Mouse (Mus musculus) stomach, embryonic 15.5 days (tissue): ENCODE results near the gene Kcnj8. TPM values are rescaled to one million over a fixed set of nuclear protein-coding genes. Genes with fewer than 3 reads are reported as not detected.
A peak's percentile ranks its signal among the peaks of the same experiment; 100 is the strongest.

ENCODE experiments used
- ATAC-seq: fragments of 200-750 bp; cut with Nextera tagmentation; 2 replicates; pipeline ENCODE4 v1.8.0; 2017; ENCODE audit warnings: low read depth, moderate number of reproducible peaks, moderate TSS enrichment; ENCODE audit not compliant: insufficient read depth, low FRiP score
- H3K27ac ChIP-seq: fragments of 300-500 bp; sonication (generic); 2 replicates; pipeline ENCODE4 v1.5.1; 2015; ENCODE audit warnings: mild to moderate bottlenecking, inconsistent platforms
- H3K27me3 ChIP-seq: fragments of 300-500 bp; sonication (generic); replicated peaks from 2 replicates; pipeline ENCODE4 v1.6.1; 2015; ENCODE audit warnings: inconsistent platforms
- H3K36me3 ChIP-seq: fragments of 300-500 bp; sonication (generic); 2 replicates; pipeline ENCODE4 v1.6.1; 2015; ENCODE audit warnings: inconsistent platforms
- H3K4me1 ChIP-seq: fragments of 300-500 bp; sonication (generic); 2 replicates; pipeline ENCODE4 v1.6.1; 2015; ENCODE audit warnings: inconsistent platforms
- H3K4me2 ChIP-seq: fragments of 300-500 bp; sonication (generic); 2 replicates; pipeline ENCODE4 v1.6.1; 2015; ENCODE audit warnings: mild to moderate bottlenecking, inconsistent platforms
- H3K4me3 ChIP-seq: fragments of 300-500 bp; sonication (generic); replicated peaks from 2 replicates; pipeline ENCODE4 v1.5.1; 2015; ENCODE audit warnings: inconsistent platforms
- H3K9ac ChIP-seq: fragments of 300-500 bp; sonication (generic); 2 replicates; pipeline ENCODE4 v1.6.1; 2015; ENCODE audit warnings: inconsistent platforms
- H3K9me3 ChIP-seq: fragments of 300-500 bp; sonication (generic); 2 replicates; pipeline ENCODE4 v1.6.1; 2016; ENCODE audit warnings: inconsistent platforms
- WGBS: fragments of 180-500 bp; shearing (Covaris S2); methylation state at CpG from one replicate; pipeline ENCODE4 v1.1.7; 2015; 5-methylcytosine and 5-hydroxymethylcytosine counted together
- polyA plus RNA-seq: library from polyadenylated mRNA; unstranded; fragments of >200 nt; fragmentation: Nextera tagmentation; extraction: Ambion mirVana; gene quantifications from 2 replicates; pipeline ENCODE4 v1.2.1, GENCODE M21; 2015

The Kcnj8 gene
- polyA plus RNA-seq, 1 experiment from 2014 or later = 54.2 TPM

GRCm38 (mm10) chr6:142545132-142545531 lies 26.3 kb downstream of the Kcnj8 start:
- Histone ChIP-seq H3K4me1 (0 out of 2 replicates have a peak, but pooled peaks cover 3% of the 10 kb centered on the region), H3K9me3 (no peaks in the 10 kb centered on the region), H3K36me3 (no peaks in the 10 kb centered on the region), H3K9ac (no peak overlapping the region), H3K27ac (no peak overlapping the region), H3K4me3 (no peak overlapping the region), H3K27me3 (no peaks in the 10 kb centered on the region), H3K4me2 (no peak overlapping the region)
- 49% methylated on average over 14 of the region's 14 CpGs for WGBS
- no peak for ATAC-seq

- Histone ChIP-seq H3K9me3 (no peaks in the 10 kb centered on the region), H3K27me3 (no peaks in the 10 kb centered on the region), H3K27ac (peak overlapping the region; percentile 78), H3K4me1 (0 out of 2 replicates have a peak, but pooled peaks cover 3% of the 10 kb centered on the region), H3K36me3 (no peaks in the 10 kb centered on the region), H3K9ac (no peak overlapping the region), H3K4me3 (no peak overlapping the region), H3K4me2 (no peak overlapping the region)
- 45% methylated on average over 4 of the region's 4 CpGs for WGBS
- no peak for ATAC-seq
Observed at GRCm38 (mm10) chr6:142543648-142544047, 27.8 kb downstream of the Kcnj8 start.

- Histone ChIP-seq H3K9me3 (no peaks in the 10 kb centered on the region), H3K4me3 (no peak overlapping the region), H3K4me1 (0 out of 2 replicates have a peak, but pooled peaks cover 3% of the 10 kb centered on the region), H3K27ac (peak overlapping the region; percentile 78), H3K4me2 (no peak overlapping the region), H3K9ac (no peak overlapping the region), H3K36me3 (no peaks in the 10 kb centered on the region), H3K27me3 (no peaks in the 10 kb centered on the region)
- WGBS = 50% methylated on average over 6 of the region's 6 CpGs
- ATAC-seq = peak; percentile 59; the same call in 1 of the 2 replicates
Observed at GRCm38 (mm10) chr6:142542800-142543175, 28.6 kb downstream of the Kcnj8 start.

DNA sequence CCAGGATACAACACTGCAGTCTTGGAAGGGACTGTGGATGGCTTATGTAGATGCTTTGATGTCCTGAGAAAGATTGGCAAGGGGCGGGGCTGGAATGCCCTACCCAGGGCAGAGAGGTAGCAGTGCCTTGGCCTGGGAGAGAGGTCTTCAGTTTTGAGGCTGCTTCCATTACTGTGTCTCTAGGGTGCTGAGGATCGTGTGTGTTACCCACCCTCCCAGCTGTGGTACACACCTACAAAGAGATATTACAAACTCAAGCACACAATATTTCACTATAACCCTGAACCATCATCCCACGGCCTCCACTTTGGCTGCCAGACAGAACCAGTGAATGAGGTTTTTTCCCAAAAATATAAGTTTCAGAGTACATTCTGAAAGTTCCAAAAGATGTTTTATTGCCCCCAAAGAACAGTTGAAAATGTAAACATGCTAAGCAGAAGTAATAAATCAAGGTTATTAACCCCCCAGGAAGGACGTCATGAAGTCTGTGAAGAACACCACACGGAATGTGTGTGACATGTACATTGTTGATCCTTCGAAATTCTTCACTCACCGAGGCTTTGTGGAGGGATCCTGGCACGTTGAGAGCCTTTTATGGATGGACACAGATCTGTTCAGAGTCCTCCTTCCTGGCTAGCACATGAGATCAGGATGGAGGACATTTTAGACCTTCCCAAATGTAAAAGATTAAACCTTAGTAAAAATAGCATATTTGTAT lies 29.2 kb downstream of the Kcnj8 start:
- no peak overlapping the region for H3K4me3 ChIP-seq
- ATAC-seq = peak; percentile 59
- H3K36me3 ChIP-seq = no peaks in the 10 kb centered on the region
- H3K9ac ChIP-seq = no peak overlapping the region
- peak overlapping the region; percentile 83 for H3K27ac ChIP-seq
- WGBS = 45% methylated on average over 8 of the region's 8 CpGs
- no peaks in the 10 kb centered on the region for H3K27me3 ChIP-seq
- H3K9me3 ChIP-seq = no peaks in the 10 kb centered on the region
- H3K4me2 ChIP-seq = no peak overlapping the region
- 0 out of 2 replicates have a peak, but pooled peaks cover 3% of the 10 kb centered on the region for H3K4me1 ChIP-seq

DNA sequence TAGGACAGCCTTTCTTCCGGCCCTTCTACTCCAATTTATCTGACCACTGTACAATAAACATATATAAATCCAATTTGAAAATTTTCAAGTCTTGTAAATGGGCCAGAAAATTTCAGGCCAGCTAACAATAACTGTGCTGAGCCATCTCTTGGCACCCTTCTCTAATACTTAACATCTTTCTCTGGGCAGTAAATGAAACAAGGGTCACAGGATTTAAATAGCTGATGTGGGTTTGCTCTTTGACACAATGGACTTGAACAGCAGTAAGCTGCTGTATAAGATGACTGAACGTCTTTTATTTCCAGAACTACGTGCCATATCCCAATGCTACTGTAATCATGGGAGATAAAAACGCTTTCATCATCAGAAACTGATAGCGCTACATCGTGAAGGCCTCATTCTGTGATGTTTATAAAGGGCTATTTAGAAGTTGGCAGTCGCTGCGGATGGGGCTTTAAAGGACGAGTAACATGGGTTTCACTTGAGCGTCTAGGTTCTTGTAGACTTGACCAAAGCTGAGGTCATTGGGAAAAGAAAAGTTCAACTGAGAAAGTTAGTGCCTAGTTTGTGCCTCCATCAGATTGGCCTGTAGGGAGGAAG lies 30.8 kb downstream of the Kcnj8 start:
- Histone ChIP-seq H3K27me3 (no peaks in the 10 kb centered on the region), H3K36me3 (no peaks in the 10 kb centered on the region), H3K27ac (peak overlapping the region; percentile 28; the same call in 1 of the 2 replicates)

GRCm38 (mm10) chr6:142540131-142540530 lies 31.3 kb downstream of the Kcnj8 start:
- no peak for ATAC-seq

More for the DNA sequence above, 30.8 kb downstream of the Kcnj8 start:
- Histone ChIP-seq H3K9ac (no peak overlapping the region), H3K4me3 (no peak overlapping the region), H3K9me3 (no peaks in the 10 kb centered on the region), H3K4me1 (0 out of 2 replicates have a peak, but pooled peaks cover 3% of the 10 kb centered on the region), H3K4me2 (no peak overlapping the region)
- WGBS = 68% methylated on average over 10 of the region's 10 CpGs
- ATAC-seq = no peak

DNA sequence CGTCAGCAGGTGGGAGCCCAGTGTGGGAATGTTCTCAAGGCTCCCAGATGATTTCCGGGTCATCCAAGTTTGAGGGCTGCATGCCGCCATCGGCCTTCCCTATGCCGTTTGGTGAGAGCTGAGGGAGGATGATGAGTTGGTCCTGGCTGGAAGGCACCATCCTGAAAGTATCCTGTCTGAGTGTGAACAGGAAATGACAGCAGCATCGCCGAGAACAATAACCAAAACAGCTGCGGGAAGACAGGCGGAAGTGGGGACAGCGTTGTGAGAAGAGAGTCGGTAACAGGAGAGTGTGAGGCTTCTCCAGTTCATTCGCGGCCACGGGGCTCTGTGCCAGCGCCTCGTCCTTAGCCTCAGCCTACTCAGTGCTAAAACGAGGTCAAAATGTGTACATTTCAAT lies 32.9 kb downstream of the Kcnj8 start:
- no peak overlapping the region for H3K4me3 ChIP-seq
- ATAC-seq = 0 out of 2 replicates have a peak, but pooled peaks have one; percentile 17
- 0 out of 2 replicates have a peak, but pooled peaks cover 3% of the 10 kb centered on the region for H3K4me1 ChIP-seq
- 59% methylated on average over 17 of the region's 17 CpGs for WGBS
- no peak overlapping the region for H3K4me2 ChIP-seq
- no peak overlapping the region for H3K9ac ChIP-seq
- peak overlapping the region; percentile 44; the same call in 1 of the 2 replicates for H3K27ac ChIP-seq
- H3K36me3 ChIP-seq = no peaks in the 10 kb centered on the region
- no peaks in the 10 kb centered on the region for H3K9me3 ChIP-seq
- no peaks in the 10 kb centered on the region for H3K27me3 ChIP-seq

More at GRCm38 (mm10) chr6:142540131-142540530, 31.3 kb downstream of the Kcnj8 start:
- no peak overlapping the region for H3K27ac ChIP-seq
- no peaks in the 10 kb centered on the region for H3K9me3 ChIP-seq
- no peaks in the 10 kb centered on the region for H3K36me3 ChIP-seq
- H3K27me3 ChIP-seq = no peaks in the 10 kb centered on the region
- H3K4me2 ChIP-seq = no peak overlapping the region
- no peak overlapping the region for H3K9ac ChIP-seq
- 0 out of 2 replicates have a peak, but pooled peaks cover 3% of the 10 kb centered on the region for H3K4me1 ChIP-seq
- H3K4me3 ChIP-seq = no peak overlapping the region
- 73% methylated on average over 5 of the region's 5 CpGs for WGBS

GRCm38 (mm10) chr6:142533412-142533811 lies 38.0 kb downstream of the Kcnj8 start:
- H3K4me1 ChIP-seq = no peaks in the 10 kb centered on the region
- ATAC-seq = no peak
- H3K27ac ChIP-seq = no peak overlapping the region
- no peak overlapping the region for H3K4me2 ChIP-seq
- no peaks in the 10 kb centered on the region for H3K36me3 ChIP-seq
- no peak overlapping the region for H3K9ac ChIP-seq
- no peaks in the 10 kb centered on the region for H3K9me3 ChIP-seq
- WGBS = 67% methylated on average over 5 of the region's 5 CpGs
- H3K27me3 ChIP-seq = no peaks in the 10 kb centered on the region
- no peak overlapping the region for H3K4me3 ChIP-seq

GRCm38 (mm10) chr6:142532686-142533085 lies 38.7 kb downstream of the Kcnj8 start:
- 0 out of 2 replicates have a peak, but pooled peaks cover under 1% of the 10 kb centered on the region for H3K4me1 ChIP-seq
- ATAC-seq = no peak
- no peak overlapping the region for H3K27ac ChIP-seq
- 69% methylated on average over 2 of the region's 2 CpGs for whole genome bisulfite sequencing
- no peak overlapping the region for H3K4me2 ChIP-seq
- no peak overlapping the region for H3K4me3 ChIP-seq
- H3K36me3 ChIP-seq = no peaks in the 10 kb centered on the region
- no peaks in the 10 kb centered on the region for H3K9me3 ChIP-seq
- H3K9ac ChIP-seq = no peak overlapping the region
- no peaks in the 10 kb centered on the region for H3K27me3 ChIP-seq

DNA sequence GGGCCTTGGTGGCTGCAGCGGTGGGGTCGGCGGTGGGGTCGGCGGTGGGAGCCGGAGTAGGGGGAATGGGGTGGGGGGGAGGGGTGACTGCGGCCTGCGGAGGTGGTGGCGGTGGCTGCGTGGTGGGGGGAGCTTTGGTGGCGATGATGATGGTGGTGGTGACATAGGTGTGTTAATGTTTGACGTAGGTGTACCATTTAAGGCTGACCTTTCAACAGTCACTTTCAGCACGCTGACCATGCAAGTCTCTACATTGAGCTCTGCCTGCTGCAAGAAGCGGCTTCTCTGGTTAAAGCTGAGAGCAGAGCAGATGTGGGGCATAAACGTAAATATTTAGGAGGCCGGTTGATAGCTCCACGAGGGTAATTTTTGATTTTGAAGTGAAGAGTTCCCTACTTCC lies 39.3 kb downstream of the Kcnj8 start:
- Histone ChIP-seq H3K4me2 (no peak overlapping the region), H3K4me1 (0 out of 2 replicates have a peak, but pooled peaks cover 5% of the 10 kb centered on the region), H3K27me3 (no peaks in the 10 kb centered on the region), H3K9ac (no peak overlapping the region), H3K4me3 (no peak overlapping the region), H3K27ac (no peak overlapping the region), H3K36me3 (no peaks in the 10 kb centered on the region), H3K9me3 (no peaks in the 10 kb centered on the region)
- WGBS = 82% methylated on average over 17 of the region's 17 CpGs
- ATAC-seq = no peak

- ATAC-seq = no peak
- peaks cover 5% of the 10 kb centered on the region; the same call in 1 of the 2 replicates for H3K4me1 ChIP-seq
- 49% methylated on average over 5 of the region's 5 CpGs for WGBS
Observed at GRCm38 (mm10) chr6:142530378-142530777, 41.0 kb downstream of the Kcnj8 start.

DNA sequence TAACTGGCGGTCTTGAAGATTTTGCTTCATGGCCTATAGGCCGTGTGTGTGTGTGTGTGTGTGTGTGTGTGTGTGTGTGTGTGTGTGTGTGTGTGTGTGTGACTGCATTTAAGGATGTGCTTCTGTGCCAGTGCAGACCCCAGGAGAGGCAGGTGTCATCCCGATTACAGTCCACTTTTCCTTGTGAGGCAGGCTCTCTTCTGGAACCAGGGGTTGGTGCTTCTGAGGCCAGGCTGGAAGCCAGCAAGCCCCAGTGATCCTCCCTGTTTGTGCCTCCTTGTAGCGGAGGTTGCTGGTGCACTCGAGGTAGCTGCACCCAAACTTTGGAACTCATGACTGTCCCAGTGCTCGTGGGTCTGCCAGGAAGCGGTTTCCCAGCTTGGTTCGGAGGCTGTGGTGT lies 41.7 kb downstream of the Kcnj8 start:
- Histone ChIP-seq H3K4me1 (peaks cover 8% of the 10 kb centered on the region; the same call in 1 of the 2 replicates), H3K27ac (peak overlapping the region; percentile 60; the same call in 1 of the 2 replicates), H3K9me3 (no peaks in the 10 kb centered on the region), H3K4me2 (no peak overlapping the region), H3K9ac (no peak overlapping the region), H3K4me3 (no peak overlapping the region), H3K27me3 (no peaks in the 10 kb centered on the region), H3K36me3 (no peaks in the 10 kb centered on the region)
- no peak for ATAC-seq
- WGBS = 83% methylated on average over 8 of the region's 8 CpGs

More at GRCm38 (mm10) chr6:142530378-142530777, 41.0 kb downstream of the Kcnj8 start:
- peak overlapping the region; percentile 60 for H3K27ac ChIP-seq
- H3K27me3 ChIP-seq = no peaks in the 10 kb centered on the region
- H3K4me3 ChIP-seq = no peak overlapping the region
- H3K9ac ChIP-seq = no peak overlapping the region
- H3K36me3 ChIP-seq = no peaks in the 10 kb centered on the region
- no peaks in the 10 kb centered on the region for H3K9me3 ChIP-seq
- no peak overlapping the region for H3K4me2 ChIP-seq
